Mouse (Mus musculus) thymus, adult 2 months (tissue): ENCODE measurements around the gene Pax2. TPM values are rescaled to one million over a fixed set of nuclear protein-coding genes. Genes with fewer than 3 reads are reported as not detected.

Experiments
- DNase-seq: peaks from one replicate; pipeline ENCODE4 v3.0.0; 2021
- H3K27ac ChIP-seq: fragments of 200-500 bp; 2 replicates; pipeline ENCODE4 v1.5.1; 2012; ENCODE audit warnings: low read length, control low read depth; ENCODE audit not compliant: control insufficient read depth, insufficient read depth
- H3K27me3 ChIP-seq: fragments of 200-500 bp; 2 replicates; pipeline ENCODE4 v1.6.1; 2012; ENCODE audit warnings: mild to moderate bottlenecking, low read length, moderate library complexity, mixed read lengths; ENCODE audit not compliant: control insufficient read depth, insufficient read depth
- H3K36me3 ChIP-seq: fragments of 200-500 bp; 2 replicates; pipeline ENCODE4 v1.6.1; 2012; ENCODE audit warnings: mild to moderate bottlenecking, low read length, moderate library complexity; ENCODE audit not compliant: control insufficient read depth, insufficient read depth
- H3K4me1 ChIP-seq: fragments of 200-500 bp; replicated peaks from 2 replicates; pipeline ENCODE4 v1.6.1; 2012; ENCODE audit warnings: low read length; ENCODE audit not compliant: control insufficient read depth, insufficient read depth
- H3K4me3 ChIP-seq: fragments of 200-500 bp; 2 replicates; pipeline ENCODE4 v1.5.1; 2012; ENCODE audit warnings: mild to moderate bottlenecking, low read length, control low read depth, moderate library complexity; ENCODE audit not compliant: control insufficient read depth, insufficient read depth
- CTCF ChIP-seq: fragments of 200-500 bp; IDR thresholded peaks from 2 replicates; pipeline ENCODE4 v1.5.1; 2012; ENCODE audit warnings: mild to moderate bottlenecking, control low read depth, low read length, moderate library complexity, borderline replicate concordance; ENCODE audit not compliant: control insufficient read depth, poor library complexity, insufficient read depth; ENCODE audit errors: extremely low read depth
- POLR2A ChIP-seq: fragments of 200-500 bp; IDR thresholded peaks from 2 replicates; pipeline ENCODE4 v1.6.1; 2012; ENCODE audit warnings: mild to moderate bottlenecking, low read length, control low read depth, moderate library complexity; ENCODE audit not compliant: control insufficient read depth, poor library complexity, insufficient read depth; ENCODE audit errors: extremely low read depth
- WGBS: fragments of 180-500 bp; shearing (Covaris S2); methylation state at CpG from one replicate; pipeline ENCODE4 v1.1.7; 2018; 5-methylcytosine and 5-hydroxymethylcytosine counted together
- polyA plus RNA-seq: library from polyadenylated mRNA; depleted of rRNA; stranded (reverse); fragments of >200 nt; gene quantifications from 2 replicates; pipeline ENCODE4 v1.2.3, GENCODE M21; 2012; rRNA removed

The Pax2 gene
- polyA plus RNA-seq, result 0.10 and 0.12 TPM in 2 replicates

DNA sequence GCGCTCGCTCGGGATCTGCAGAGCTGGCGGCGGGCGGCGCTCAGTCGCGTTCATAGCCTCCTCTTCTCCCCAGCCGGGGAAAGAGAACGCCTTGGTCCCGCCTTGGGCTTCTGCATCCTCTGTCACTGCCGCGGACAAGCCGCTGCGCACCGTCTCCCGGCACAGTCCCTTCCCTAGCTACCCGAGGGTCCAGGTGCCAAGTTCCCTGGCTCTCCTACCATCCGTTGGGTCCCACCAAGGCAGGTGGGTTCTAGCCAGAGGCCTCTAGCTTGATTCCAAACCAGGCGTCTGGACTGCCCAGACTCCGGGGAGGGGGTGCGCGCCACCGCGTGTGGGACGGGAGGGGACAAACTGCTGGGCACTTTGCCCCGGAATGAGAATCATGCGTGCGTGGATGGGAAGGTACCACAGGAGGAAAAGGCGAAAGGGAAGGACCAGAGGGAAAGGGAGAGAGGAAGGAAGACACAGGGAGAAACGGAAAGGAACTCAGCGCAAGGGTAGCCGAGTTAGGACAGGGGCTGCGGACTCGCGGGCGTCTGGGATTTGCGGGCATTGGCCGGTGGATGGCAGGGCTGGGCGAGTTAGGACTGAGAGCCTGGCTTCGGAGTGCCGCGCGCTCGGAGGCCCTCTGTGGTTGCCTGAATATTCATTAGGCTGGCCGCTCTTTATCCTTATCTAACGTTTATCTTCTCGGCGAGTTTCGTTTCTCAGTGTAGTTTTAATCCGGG, at the start of gene Pax2:
Gene Pax2 (plus strand): TSS at position 353 of the 728 bp plus-strand sequence.
- Histone ChIP-seq H3K27ac (no peak within 1 kb of the TSS), H3K4me3 (no peak within 1 kb of the TSS), H3K27me3 (peaks cover 29% of the 10 kb centered on the region; the same call in 1 of the 2 replicates), H3K4me1 (no peaks in the 10 kb centered on the region), H3K36me3 (no peaks in the 10 kb centered on the region)
- no peak for DNase-seq
- WGBS, result 2% methylated on average over 52 of the region's 52 CpGs
- TF ChIP-seq POLR2A (no peak), CTCF (no peak)

DNA sequence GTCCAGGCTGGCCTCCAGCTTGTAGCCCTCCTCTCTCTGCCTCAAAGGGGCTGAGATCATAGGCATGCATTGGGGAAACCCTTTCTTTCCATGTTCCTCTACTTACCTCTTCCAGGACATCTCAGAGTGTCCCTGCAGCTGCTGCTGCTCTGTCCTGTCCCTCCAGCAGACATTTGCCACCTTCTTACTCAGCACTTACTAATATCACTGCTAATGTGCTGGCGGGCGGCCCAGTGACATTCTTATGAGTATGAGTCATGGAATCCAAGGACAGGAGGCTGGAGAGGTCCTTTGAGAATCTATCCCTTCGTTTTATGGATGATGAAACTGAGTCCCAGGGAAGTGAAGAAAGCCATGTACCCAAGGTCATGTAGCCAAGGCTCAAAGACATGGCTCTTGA, 47.0 kb upstream of the Pax2 start:
- H3K36me3 ChIP-seq, result no peaks in the 10 kb centered on the region
- TF ChIP-seq POLR2A (no peak), CTCF (no peak)
- no peak for DNase-seq
- H3K4me1 ChIP-seq, result no peaks in the 10 kb centered on the region
- H3K27me3 ChIP-seq, result no peaks in the 10 kb centered on the region
- no peak overlapping the region for H3K27ac ChIP-seq
- WGBS, result 61% methylated on average over 3 of the region's 3 CpGs
- no peak overlapping the region for H3K4me3 ChIP-seq

DNA sequence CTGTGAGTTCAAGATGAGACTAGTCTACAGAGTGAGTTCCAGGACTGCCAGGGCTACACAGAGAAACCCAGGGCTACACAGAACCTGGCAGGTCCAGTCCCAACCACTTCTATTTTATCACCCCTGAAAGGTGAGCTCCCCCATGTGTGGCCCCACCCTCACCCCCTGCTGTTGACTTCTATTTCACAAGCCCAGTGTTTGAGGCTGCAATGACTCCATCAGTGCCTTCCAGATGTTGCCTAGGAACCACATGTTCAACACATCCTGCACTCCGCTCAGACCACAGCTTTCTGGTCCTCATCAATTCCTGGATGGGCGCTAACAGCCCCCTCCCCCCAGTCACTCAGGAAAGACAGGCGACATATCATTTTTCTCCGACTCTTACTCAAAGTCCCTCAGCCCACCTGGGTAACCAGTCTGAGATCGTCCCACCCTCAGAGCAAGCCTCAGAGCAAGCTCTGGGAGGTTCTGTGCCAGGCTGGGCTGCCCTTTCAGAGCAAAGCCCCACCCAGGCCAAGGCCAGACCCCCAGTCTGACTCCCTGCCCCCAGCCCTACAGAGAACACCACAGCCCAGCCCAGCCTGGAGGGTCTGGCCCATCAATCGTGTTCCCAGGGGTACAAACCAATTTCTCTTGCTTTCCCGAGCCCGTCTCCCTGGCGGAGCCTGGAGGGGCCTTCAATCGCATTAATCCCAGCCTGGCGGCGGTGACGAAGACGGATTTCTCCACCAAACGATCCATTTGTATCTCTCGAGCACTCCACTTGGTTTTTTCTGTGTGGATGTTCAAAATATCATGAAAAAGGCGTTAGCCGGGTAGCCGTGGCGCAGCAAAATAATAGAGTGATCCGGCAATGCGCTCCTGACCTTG, 38.9 kb upstream of the Pax2 start:
- Histone ChIP-seq H3K36me3 (no peaks in the 10 kb centered on the region), H3K4me3 (no peak overlapping the region), H3K27me3 (peaks cover 9% of the 10 kb centered on the region; the same call in 1 of the 2 replicates), H3K27ac (no peak overlapping the region), H3K4me1 (no peaks in the 10 kb centered on the region)
- WGBS, result 82% methylated on average over 22 of the region's 22 CpGs
- TF ChIP-seq CTCF (no peak), POLR2A (no peak)
- DNase-seq, result no peak

DNA sequence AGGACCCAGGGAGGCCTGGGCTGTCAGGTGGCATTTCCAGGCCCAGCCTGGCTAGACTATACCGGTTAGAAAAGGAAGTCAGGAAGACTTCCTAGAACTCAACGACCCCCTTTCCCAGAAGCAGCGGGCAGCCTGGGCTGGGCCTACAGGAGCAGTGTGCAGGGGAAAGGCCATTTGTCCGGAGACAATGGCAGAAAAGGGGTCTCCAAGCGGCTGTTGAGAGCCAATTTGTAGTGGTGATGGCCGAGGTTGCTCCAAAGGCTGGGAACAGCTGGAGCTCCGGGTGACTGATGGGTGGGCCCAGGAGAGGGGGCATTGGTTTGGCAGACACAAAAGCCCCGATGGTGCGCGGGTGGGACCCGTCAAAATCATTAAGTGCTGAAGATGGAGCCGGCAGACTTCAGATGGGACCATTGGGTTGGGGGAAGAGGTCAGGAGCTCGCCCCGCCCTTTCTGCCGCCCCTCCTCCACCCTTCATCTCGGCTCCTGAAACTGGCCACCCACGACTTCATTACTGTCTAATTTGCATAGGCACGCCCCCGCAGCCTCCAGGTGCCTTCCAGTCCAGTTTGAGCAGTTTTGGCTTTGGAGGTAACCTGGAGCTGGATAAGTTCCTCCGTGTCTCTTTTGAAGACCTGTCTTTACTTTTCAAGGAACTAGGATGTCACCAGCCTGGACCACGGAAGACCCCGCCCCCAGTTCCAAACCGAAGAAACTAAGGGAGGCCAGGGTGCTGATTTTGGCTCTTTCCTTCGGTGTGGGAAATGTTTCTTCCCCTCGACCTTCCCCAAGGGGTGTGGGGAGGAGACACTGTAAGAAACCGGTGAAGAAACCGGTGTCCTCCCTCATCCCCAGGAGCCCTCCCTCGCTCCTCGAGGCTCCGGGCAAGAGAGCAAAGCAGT, 36.3 kb upstream of the Pax2 start:
- no peak overlapping the region for H3K4me3 ChIP-seq
- H3K27ac ChIP-seq, result no peak overlapping the region
- no peak for DNase-seq
- H3K36me3 ChIP-seq, result no peaks in the 10 kb centered on the region
- peaks cover 12% of the 10 kb centered on the region for H3K27me3 ChIP-seq
- no peak for TF ChIP-seq CTCF
- TF ChIP-seq POLR2A, result no peak
- no peaks in the 10 kb centered on the region for H3K4me1 ChIP-seq
- 11% methylated on average over 30 of the region's 30 CpGs for WGBS

DNA sequence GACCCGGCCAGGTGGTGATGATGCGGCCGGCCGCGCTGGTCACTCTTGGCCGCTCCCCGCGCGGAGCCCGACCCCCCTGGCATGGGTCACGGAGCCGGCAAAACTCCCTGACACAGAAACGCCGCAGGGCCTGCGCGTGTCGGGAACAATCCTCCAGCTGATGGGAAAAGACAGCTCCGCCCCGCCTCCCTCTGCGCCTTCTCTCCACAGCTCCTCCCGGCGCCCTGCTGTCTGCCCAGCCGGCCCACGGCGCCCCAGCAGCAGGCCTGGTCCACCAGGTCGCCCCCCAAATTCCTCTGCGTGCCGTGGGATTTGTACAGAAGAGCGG, 35.7 kb upstream of the Pax2 start:
- Histone ChIP-seq H3K36me3 (no peaks in the 10 kb centered on the region), H3K27ac (no peak overlapping the region), H3K27me3 (peaks cover 13% of the 10 kb centered on the region), H3K4me3 (no peak overlapping the region), H3K4me1 (no peaks in the 10 kb centered on the region)
- WGBS, result 4% methylated on average over 29 of the region's 29 CpGs
- no peak for DNase-seq
- TF ChIP-seq POLR2A (no peak), CTCF (no peak)

DNA sequence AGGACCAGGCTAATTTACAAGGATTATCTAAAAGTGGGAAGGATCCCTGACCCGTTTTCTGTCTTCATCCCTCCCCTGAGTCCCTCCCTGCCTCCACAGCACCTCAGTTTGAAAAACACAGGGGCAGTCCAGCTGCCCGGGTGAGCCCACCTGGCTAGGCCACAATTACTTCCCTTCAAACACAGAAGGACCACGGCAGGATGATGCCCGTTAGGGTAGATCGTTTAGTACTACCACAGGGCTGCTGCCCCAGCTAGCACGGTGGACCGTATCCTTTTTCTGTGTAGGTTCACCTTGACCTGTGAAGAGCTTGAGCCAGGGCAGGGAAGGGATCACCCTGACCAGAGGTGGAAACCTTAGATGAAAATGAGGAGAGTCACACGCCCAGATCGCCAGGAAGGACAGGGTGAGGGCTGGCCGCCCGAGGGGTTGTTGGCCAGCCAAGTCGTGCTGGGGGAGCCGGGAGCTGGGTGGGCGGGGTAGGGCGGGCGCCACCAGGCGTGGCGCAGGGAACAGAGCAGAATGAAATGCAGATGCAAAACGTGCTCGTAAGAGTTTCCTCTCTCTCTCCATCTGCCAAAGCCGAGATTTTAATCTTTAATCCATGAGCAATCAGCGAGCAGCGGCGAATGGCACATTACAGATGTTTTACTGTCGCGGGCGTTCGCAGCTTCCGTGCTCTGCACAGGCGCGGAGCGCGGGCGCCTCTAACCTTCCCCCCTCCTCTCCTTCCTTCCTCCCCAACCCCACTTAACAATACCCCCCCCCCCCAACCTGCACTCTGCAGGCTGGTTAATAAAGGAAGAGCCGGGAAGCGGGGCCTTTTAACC, 32.0 kb upstream of the Pax2 start:
- TF ChIP-seq CTCF (no peak), POLR2A (no peak)
- Histone ChIP-seq H3K36me3 (no peaks in the 10 kb centered on the region), H3K27ac (no peak overlapping the region), H3K4me1 (no peaks in the 10 kb centered on the region), H3K4me3 (no peak overlapping the region), H3K27me3 (peaks cover 13% of the 10 kb centered on the region)
- 4% methylated on average over 36 of the region's 36 CpGs for WGBS
- DNase-seq, result no peak
